Mouse (Mus musculus) kidney, postnatal 0 days (tissue): ENCODE data around the gene Il25. TPM values are rescaled to one million over a fixed set of nuclear protein-coding genes. Genes with fewer than 3 reads are reported as not detected.
"Not testable (repeated sequence)": the region's sequence is repeated elsewhere in the genome, so short reads cannot be mapped to it uniquely, and the experiment has no call there.

ENCODE experiments used
- ATAC-seq: fragments of 200-750 bp; cut with Nextera tagmentation; replicated peaks from 2 replicates; pipeline ENCODE4 v1.8.0; 2017; ENCODE audit warnings: low read depth, moderate number of reproducible peaks, moderate TSS enrichment, moderate library complexity; ENCODE audit not compliant: low FRiP score
- DNase-seq: peaks from one replicate; pipeline ENCODE4 v3.0.0-alpha.2; 2016; ENCODE audit warnings: low spot score
- H3K27ac ChIP-seq: fragments of 300-500 bp; sonication (generic); 2 replicates; pipeline ENCODE4 v1.5.1; 2014; ENCODE audit warnings: mild to moderate bottlenecking
- H3K27me3 ChIP-seq: fragments of 300-500 bp; sonication (generic); 2 replicates; pipeline ENCODE4 v1.6.1; 2014; ENCODE audit warnings: low read length, mixed read lengths; ENCODE audit not compliant: insufficient read depth
- H3K36me3 ChIP-seq: fragments of 300-500 bp; sonication (generic); 2 replicates; pipeline ENCODE4 v1.6.1; 2014; ENCODE audit warnings: low read length, mixed read lengths; ENCODE audit not compliant: insufficient read depth
- H3K4me1 ChIP-seq: fragments of 300-500 bp; sonication (generic); replicated peaks from 2 replicates; pipeline ENCODE4 v1.6.1; 2014; ENCODE audit warnings: antibody characterized with exemption, low read length, mixed read lengths; ENCODE audit not compliant: insufficient read depth
- H3K4me2 ChIP-seq: fragments of 300-500 bp; sonication (generic); 2 replicates; pipeline ENCODE4 v1.6.1; 2014; ENCODE audit warnings: mild to moderate bottlenecking, low read length, moderate library complexity, mixed read lengths
- H3K4me3 ChIP-seq: fragments of 300-500 bp; sonication (generic); replicated peaks from 2 replicates; pipeline ENCODE4 v1.5.1; 2014; ENCODE audit warnings: low read depth, low read length
- H3K9ac ChIP-seq: fragments of 300-500 bp; sonication (generic); 2 replicates; pipeline ENCODE4 v1.6.1; 2014; ENCODE audit warnings: low read depth, low read length
- H3K9me3 ChIP-seq: fragments of 300-500 bp; sonication (generic); replicated peaks from 2 replicates; pipeline ENCODE4 v1.6.1; 2016; ENCODE audit warnings: low read length, inconsistent platforms, mixed read lengths
- CTCF ChIP-seq: IDR thresholded peaks from 2 replicates; pipeline ENCODE4 v1.5.1; 2016; ENCODE audit warnings: antibody characterized with exemption, low read depth, mild to moderate bottlenecking, moderate library complexity
- WGBS: fragments of 180-500 bp; shearing (Covaris S2); extraction: QIAGEN DNeasy Blood & Tissue Kit; methylation state at CpG from one replicate; pipeline ENCODE4 v1.1.7; 2014; 5-methylcytosine and 5-hydroxymethylcytosine counted together
- polyA plus RNA-seq: library from polyadenylated mRNA; unstranded; fragments of >200 nt; fragmentation: Nextera tagmentation; extraction: Ambion mirVana; gene quantifications from 2 replicates; pipeline ENCODE4 v1.2.1, GENCODE M21; 2015

Il25 gene
- polyA plus RNA-seq, 1 experiment from 2014 or later = 0.11 TPM

GRCm38 (mm10) chr14:54940176-54940530 lies 7.7 kb downstream of the Il25 start:
- ATAC-seq = no peak
- 59% methylated on average over 3 of the region's 3 CpGs for WGBS
- H3K4me1 ChIP-seq = peaks cover 13% of the 10 kb centered on the region
- H3K36me3 ChIP-seq = no peaks in the 10 kb centered on the region
- no peak overlapping the region for H3K4me3 ChIP-seq
- no peak overlapping the region for H3K4me2 ChIP-seq
- TF ChIP-seq CTCF = no peak
- peak overlapping the region; percentile 52; the same call in 1 of the 2 replicates for H3K27ac ChIP-seq
- H3K9me3 ChIP-seq = no peaks in the 10 kb centered on the region
- no peak for DNase-seq
- no peaks in the 10 kb centered on the region for H3K27me3 ChIP-seq
- no peak overlapping the region for H3K9ac ChIP-seq

- no peak for TF ChIP-seq CTCF
- Histone ChIP-seq H3K9ac (no peak overlapping the region), H3K9me3 (no peaks in the 10 kb centered on the region), H3K36me3 (no peaks in the 10 kb centered on the region), H3K4me1 (peaks cover 8% of the 10 kb centered on the region), H3K4me3 (no peak overlapping the region), H3K27me3 (no peaks in the 10 kb centered on the region), H3K4me2 (no peak overlapping the region), H3K27ac (no peak overlapping the region)
- WGBS = 66% methylated on average over 13 of the region's 13 CpGs
- ATAC-seq (no peak), DNase-seq (no peak)
Observed at GRCm38 (mm10) chr14:54941024-54941978, 8.8 kb downstream of the Il25 start.

GRCm38 (mm10) chr14:54942479-54942878 lies 10.0 kb downstream of the Il25 start:
- no peaks in the 10 kb centered on the region for H3K36me3 ChIP-seq
- no peak overlapping the region for H3K4me2 ChIP-seq
- ATAC-seq = no peak
- no peak overlapping the region for H3K4me3 ChIP-seq
- no peak for DNase-seq
- 89% methylated on average over 8 of the region's 8 CpGs for WGBS
- no peaks in the 10 kb centered on the region for H3K27me3 ChIP-seq
- no peak for TF ChIP-seq CTCF
- 0 out of 2 replicates have a peak, but pooled peaks cover 5% of the 10 kb centered on the region for H3K4me1 ChIP-seq
- H3K27ac ChIP-seq = no peak overlapping the region
- no peak overlapping the region for H3K9ac ChIP-seq
- H3K9me3 ChIP-seq = no peaks in the 10 kb centered on the region

GRCm38 (mm10) chr14:54943971-54944370 lies 11.5 kb downstream of the Il25 start:
- no peak overlapping the region for H3K9ac ChIP-seq
- WGBS = 97% methylated on average over 7 of the region's 7 CpGs
- no peak overlapping the region for H3K27ac ChIP-seq
- no peaks in the 10 kb centered on the region for H3K9me3 ChIP-seq
- no peak for ATAC-seq
- DNase-seq = no peak
- H3K4me2 ChIP-seq = no peak overlapping the region
- 0 out of 2 replicates have a peak, but pooled peaks cover 5% of the 10 kb centered on the region for H3K4me1 ChIP-seq
- no peak for TF ChIP-seq CTCF
- H3K36me3 ChIP-seq = no peaks in the 10 kb centered on the region
- H3K27me3 ChIP-seq = no peaks in the 10 kb centered on the region
- no peak overlapping the region for H3K4me3 ChIP-seq

GRCm38 (mm10) chr14:54944939-54945338 lies 12.4 kb downstream of the Il25 start:
- no peaks in the 10 kb centered on the region for H3K4me1 ChIP-seq
- ATAC-seq = no peak

GRCm38 (mm10) chr14:54945975-54946704 lies 13.6 kb downstream of the Il25 start:
- H3K9me3 ChIP-seq = no peaks in the 10 kb centered on the region
- no peaks in the 10 kb centered on the region for H3K4me1 ChIP-seq
- no peak overlapping the region for H3K27ac ChIP-seq
- no peak overlapping the region for H3K9ac ChIP-seq
- H3K4me2 ChIP-seq = no peak overlapping the region
- no peak for TF ChIP-seq CTCF
- DNase-seq (no peak), ATAC-seq (no peak)
- H3K27me3 ChIP-seq = no peaks in the 10 kb centered on the region
- no peak overlapping the region for H3K4me3 ChIP-seq
- 52% methylated on average over 19 of the region's 19 CpGs for WGBS
- no peaks in the 10 kb centered on the region for H3K36me3 ChIP-seq

More at GRCm38 (mm10) chr14:54944939-54945338, 12.4 kb downstream of the Il25 start:
- WGBS = 54% methylated on average over 2 of the region's 2 CpGs
- H3K36me3 ChIP-seq = no peaks in the 10 kb centered on the region
- no peak overlapping the region for H3K4me2 ChIP-seq
- H3K9ac ChIP-seq = no peak overlapping the region
- no peak for DNase-seq
- H3K4me3 ChIP-seq = no peak overlapping the region
- TF ChIP-seq CTCF = no peak
- no peak overlapping the region for H3K27ac ChIP-seq
- no peaks in the 10 kb centered on the region for H3K27me3 ChIP-seq
- H3K9me3 ChIP-seq = no peaks in the 10 kb centered on the region

GRCm38 (mm10) chr14:54947008-54947407 lies 14.5 kb downstream of the Il25 start:
- H3K4me1 ChIP-seq, H3K36me3 ChIP-seq, H3K4me3 ChIP-seq, DNase-seq, H3K27me3 ChIP-seq, H3K9ac ChIP-seq, H3K27ac ChIP-seq, H3K9me3 ChIP-seq, H3K4me2 ChIP-seq, ATAC-seq: not testable (repeated sequence)
- WGBS = 84% methylated on average over 10 of the region's 11 CpGs
